Mouse (Mus musculus): ENCODE data around the gene Fam229a. TPM values are rescaled to one million over a fixed set of nuclear protein-coding genes. Genes with fewer than 3 reads are reported as not detected.
A peak's percentile ranks its signal among the peaks of the same experiment; 100 is the strongest.

Gene Fam229a
- total and polyA plus RNA-seq, 2 experiments from 2014 or later: 0.22 TPM; not detected in 1

- ATAC-seq (ENCODE audit: insufficient read depth, low read depth) (no peak), DNase-seq (ENCODE audit: low spot score) (no peak)
- Histone ChIP-seq H3K36me3 (replicated peaks; ENCODE audit: control insufficient read depth, insufficient read depth, low read length) (no peaks in the 10 kb centered on the region), H3K27ac (ENCODE audit: low read depth) (peak overlapping the region; percentile 44), H3K9ac (replicated peaks; ENCODE audit: low read depth, low read length) (no peak overlapping the region), H3K9me3 (replicated peaks; ENCODE audit: control insufficient read depth, low read length) (no peaks in the 10 kb centered on the region), H3K4me1 (ENCODE audit: control insufficient read depth, insufficient read depth) (peaks cover 32% of the 10 kb centered on the region), H3K4me2 (ENCODE audit: low read depth, low read length) (no peak overlapping the region), H3K4me3 (ENCODE audit: low read depth, low read length) (no peak overlapping the region), H3K27me3 (ENCODE audit: control insufficient read depth, insufficient read depth, low read length) (no peaks in the 10 kb centered on the region)
- TF ChIP-seq CTCF (IDR thresholded peaks at IDR 0.05; ENCODE audit: low read depth): no peak
- TF ChIP-seq EP300 (IDR thresholded peaks at IDR 0.05; ENCODE audit: low read depth): no peak
- WGBS: 28% methylated on average over 3 of the region's 3 CpGs
Measured at GRCm38 (mm10) chr4:129498941-129499340, 8.0 kb downstream of the Fam229a start.

- Histone ChIP-seq H3K27me3 (ENCODE audit: control insufficient read depth, insufficient read depth, low read length) (no peaks in the 10 kb centered on the region), H3K4me3 (ENCODE audit: low read depth, low read length) (peak overlapping the region; percentile 60; the same call in 1 of the 2 replicates), H3K36me3 (replicated peaks; ENCODE audit: control insufficient read depth, insufficient read depth, low read length) (no peaks in the 10 kb centered on the region), H3K27ac (ENCODE audit: low read depth) (peak overlapping the region; percentile 88), H3K9me3 (replicated peaks; ENCODE audit: control insufficient read depth, low read length) (no peaks in the 10 kb centered on the region), H3K4me2 (ENCODE audit: low read depth, low read length) (peak overlapping the region; percentile 82), H3K9ac (replicated peaks; ENCODE audit: low read depth, low read length) (no peak overlapping the region), H3K4me1 (ENCODE audit: control insufficient read depth, insufficient read depth) (peaks cover 37% of the 10 kb centered on the region)
- no peak for DNase-seq (ENCODE audit: low spot score)
- 76% methylated on average over 8 of the region's 8 CpGs for WGBS
- no peak for ATAC-seq (ENCODE audit: insufficient read depth, low read depth)
- TF ChIP-seq CTCF (IDR thresholded peaks at IDR 0.05; ENCODE audit: low read depth) (no peak), EP300 (IDR thresholded peaks at IDR 0.05; ENCODE audit: low read depth) (no peak)
Measured at GRCm38 (mm10) chr4:129500017-129500416, 9.0 kb downstream of the Fam229a start.

- peak; percentile 90 for DNase-seq (ENCODE audit: low spot score)
- H3K4me2 ChIP-seq (ENCODE audit: low read depth, low read length): peak overlapping the region; percentile 82
- TF ChIP-seq EP300 (IDR thresholded peaks at IDR 0.05; ENCODE audit: low read depth): peak; percentile 27; the same call in 1 of the 2 replicates
- no peak for TF ChIP-seq CTCF (IDR thresholded peaks at IDR 0.05; ENCODE audit: low read depth)
- peaks cover 37% of the 10 kb centered on the region for H3K4me1 ChIP-seq (ENCODE audit: control insufficient read depth, insufficient read depth)
- H3K27ac ChIP-seq (ENCODE audit: low read depth): peak overlapping the region; percentile 88
- H3K36me3 ChIP-seq (replicated peaks; ENCODE audit: control insufficient read depth, insufficient read depth, low read length): no peaks in the 10 kb centered on the region
- peak; percentile 88 for ATAC-seq (ENCODE audit: insufficient read depth, low read depth)
- 2% methylated on average over 47 of the region's 49 CpGs for WGBS
- peak overlapping the region; percentile 53 for H3K9ac ChIP-seq (replicated peaks; ENCODE audit: low read depth, low read length)
- H3K4me3 ChIP-seq (ENCODE audit: low read depth, low read length): peak overlapping the region; percentile 60
- H3K27me3 ChIP-seq (ENCODE audit: control insufficient read depth, insufficient read depth, low read length): no peaks in the 10 kb centered on the region
- no peaks in the 10 kb centered on the region for H3K9me3 ChIP-seq (replicated peaks; ENCODE audit: control insufficient read depth, low read length)
Measured at GRCm38 (mm10) chr4:129500607-129501566, 9.9 kb downstream of the Fam229a start.

GRCm38 (mm10) chr4:129502327-129502888 lies 11.4 kb downstream of the Fam229a start:
- Histone ChIP-seq H3K4me2 (ENCODE audit: low read depth, low read length) (no peak overlapping the region), H3K4me1 (ENCODE audit: control insufficient read depth, insufficient read depth) (peaks cover 37% of the 10 kb centered on the region), H3K36me3 (replicated peaks; ENCODE audit: control insufficient read depth, insufficient read depth, low read length) (no peaks in the 10 kb centered on the region), H3K27ac (ENCODE audit: low read depth) (peak overlapping the region; percentile 21; the same call in 1 of the 2 replicates), H3K4me3 (ENCODE audit: low read depth, low read length) (no peak overlapping the region), H3K27me3 (ENCODE audit: control insufficient read depth, insufficient read depth, low read length) (no peaks in the 10 kb centered on the region), H3K9me3 (replicated peaks; ENCODE audit: control insufficient read depth, low read length) (no peaks in the 10 kb centered on the region), H3K9ac (replicated peaks; ENCODE audit: low read depth, low read length) (no peak overlapping the region)
- WGBS: 40% methylated on average over 9 of the region's 9 CpGs
- DNase-seq (ENCODE audit: low spot score) (no peak), ATAC-seq (ENCODE audit: insufficient read depth, low read depth) (no peak)
- TF ChIP-seq CTCF (IDR thresholded peaks at IDR 0.05; ENCODE audit: low read depth) (no peak), EP300 (IDR thresholded peaks at IDR 0.05; ENCODE audit: low read depth) (no peak)

GRCm38 (mm10) chr4:129502901-129503444 lies 12.0 kb downstream of the Fam229a start:
- Histone ChIP-seq H3K4me3 (ENCODE audit: low read depth, low read length) (no peak overlapping the region), H3K4me2 (ENCODE audit: low read depth, low read length) (no peak overlapping the region), H3K27ac (ENCODE audit: low read depth) (no peak overlapping the region), H3K9ac (replicated peaks; ENCODE audit: low read depth, low read length) (no peak overlapping the region), H3K9me3 (replicated peaks; ENCODE audit: control insufficient read depth, low read length) (no peaks in the 10 kb centered on the region), H3K36me3 (replicated peaks; ENCODE audit: control insufficient read depth, insufficient read depth, low read length) (no peaks in the 10 kb centered on the region), H3K4me1 (ENCODE audit: control insufficient read depth, insufficient read depth) (peaks cover 42% of the 10 kb centered on the region), H3K27me3 (ENCODE audit: control insufficient read depth, insufficient read depth, low read length) (no peaks in the 10 kb centered on the region)
- 50% methylated on average over 11 of the region's 11 CpGs for WGBS
- ATAC-seq (ENCODE audit: insufficient read depth, low read depth): no peak
- no peak for DNase-seq (ENCODE audit: low spot score)
- TF ChIP-seq EP300 (IDR thresholded peaks at IDR 0.05; ENCODE audit: low read depth) (no peak), CTCF (IDR thresholded peaks at IDR 0.05; ENCODE audit: low read depth) (no peak)
